Mouse (Mus musculus): ENCODE measurements around the gene Nynrin.

GRCm38 (mm10) chr14:55918240-55919082 lies 64.7 kb downstream of the Nynrin start:
- TF ChIP-seq CTCF (IDR thresholded peaks at IDR 0.05; ENCODE audit: control insufficient read depth, insufficient read depth, insufficient read length) (peak; percentile 60), USF1 (IDR thresholded peaks at IDR 0.05; ENCODE audit: low read depth) (no peak), MAX (IDR thresholded peaks at IDR 0.05) (no peak), CEBPB (IDR thresholded peaks at IDR 0.05; ENCODE audit: low read depth) (no peak), MYOD1 (IDR thresholded peaks at IDR 0.05; ENCODE audit: control insufficient read depth, insufficient read length, low read depth) (no peak)
